Mouse (Mus musculus): Measurements from ENCODE around the gene Hmga2. TPM values are rescaled to one million over a fixed set of nuclear protein-coding genes. Genes with fewer than 3 reads are reported as not detected.

Hmga2 gene
- polyA plus RNA-seq, 1 experiment from 2014 or later: 23.2 TPM

DNA sequence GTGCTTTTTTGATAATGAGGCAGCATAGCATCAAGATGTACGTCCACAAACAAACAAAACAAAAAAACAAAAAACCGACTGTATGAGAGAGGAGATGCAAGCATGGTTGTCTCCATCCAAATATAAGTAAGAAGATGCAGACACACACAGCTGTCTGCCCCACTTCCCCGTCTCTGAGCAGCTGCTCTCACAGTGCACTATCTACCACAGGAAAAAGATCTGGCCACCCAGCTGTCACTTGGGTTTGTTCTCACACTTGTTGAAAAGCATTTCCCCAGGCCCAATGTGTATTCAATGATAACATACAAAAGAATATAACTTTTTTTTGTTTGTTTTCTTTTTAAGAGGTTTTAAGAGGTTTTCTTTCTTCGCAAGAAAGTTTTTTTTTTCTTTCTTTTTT, 65.3 kb downstream of the Hmga2 start:
- ATAC-seq (ENCODE audit: low FRiP score) (no peak), DNase-seq (ENCODE audit: low spot score, missing footprints) (no peak)
- Histone ChIP-seq H3K9me3 (ENCODE audit: control insufficient read depth, low read length) (no peaks in the 10 kb centered on the region), H3K4me1 (ENCODE audit: control insufficient read depth, insufficient read depth, low read length) (peaks cover 19% of the 10 kb centered on the region), H3K4me2 (no peak overlapping the region), H3K4me3 (ENCODE audit: low read depth, low read length) (no peak overlapping the region), H3K27me3 (ENCODE audit: control insufficient read depth, insufficient read depth, low read length) (no peaks in the 10 kb centered on the region), H3K36me3 (ENCODE audit: control insufficient read depth, insufficient read depth, low read length) (peaks cover 2% of the 10 kb centered on the region; the same call in 1 of the 2 replicates), H3K9ac (ENCODE audit: low read length) (no peak overlapping the region), H3K27ac (ENCODE audit: low read depth, low read length) (no peak overlapping the region)
- WGBS: 77% methylated on average over 4 of the region's 4 CpGs

DNA sequence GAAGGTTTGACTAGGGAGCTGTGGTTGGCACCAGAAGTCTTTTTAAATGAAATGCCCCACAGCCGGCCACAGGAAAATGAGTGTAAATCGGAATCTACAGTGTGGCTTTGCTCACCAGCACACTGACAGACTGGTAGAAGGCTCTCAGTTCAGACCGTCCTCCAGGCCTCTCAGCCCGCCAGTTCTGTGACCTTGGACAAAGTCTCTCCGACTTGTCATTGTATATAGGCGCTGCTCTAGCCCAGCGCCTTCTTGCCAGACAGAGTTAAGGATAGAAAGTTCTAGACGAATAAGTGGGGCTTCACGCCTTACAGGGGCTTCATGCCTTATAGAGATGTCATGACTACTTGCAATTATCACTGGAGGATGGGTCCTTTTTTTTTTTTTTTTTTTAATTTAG, 67.1 kb downstream of the Hmga2 start:
- Histone ChIP-seq H3K27me3 (ENCODE audit: control insufficient read depth, insufficient read depth, low read length) (no peaks in the 10 kb centered on the region), H3K4me3 (ENCODE audit: low read depth, low read length) (no peak overlapping the region), H3K9me3 (ENCODE audit: control insufficient read depth, low read length) (no peaks in the 10 kb centered on the region), H3K4me1 (ENCODE audit: control insufficient read depth, insufficient read depth, low read length) (peaks cover 20% of the 10 kb centered on the region), H3K4me2 (no peak overlapping the region), H3K9ac (ENCODE audit: low read length) (no peak overlapping the region), H3K36me3 (ENCODE audit: control insufficient read depth, insufficient read depth, low read length) (no peaks in the 10 kb centered on the region; the same call in 1 of the 2 replicates), H3K27ac (ENCODE audit: low read depth, low read length) (no peak overlapping the region)
- ATAC-seq (ENCODE audit: low FRiP score) (no peak), DNase-seq (ENCODE audit: low spot score, missing footprints) (no peak)
- 86% methylated on average over 9 of the region's 9 CpGs for WGBS

DNA sequence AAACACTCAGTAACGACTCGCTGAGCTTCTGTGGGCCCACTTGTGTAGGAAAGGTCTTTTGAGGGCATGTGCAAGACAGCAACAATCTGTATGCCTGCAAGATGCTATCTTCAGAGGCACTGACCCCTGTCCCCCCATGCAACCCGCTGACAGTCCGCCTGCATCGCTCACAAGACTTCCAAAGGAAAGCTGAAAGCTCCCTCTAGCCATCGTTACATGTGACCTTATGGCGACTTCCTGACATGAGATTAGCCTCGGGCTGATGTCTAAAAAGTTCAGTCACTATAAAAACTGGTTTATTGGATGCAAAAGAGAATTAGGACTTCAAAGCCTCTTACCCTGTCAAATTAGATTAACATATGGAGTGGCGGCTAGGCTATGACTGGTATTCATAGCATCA, 69.0 kb downstream of the Hmga2 start:
- no peak overlapping the region for H3K4me3 ChIP-seq (ENCODE audit: low read depth, low read length)
- H3K4me1 ChIP-seq (ENCODE audit: control insufficient read depth, insufficient read depth, low read length): peaks cover 20% of the 10 kb centered on the region
- H3K27ac ChIP-seq (ENCODE audit: low read depth, low read length): no peak overlapping the region
- DNase-seq (ENCODE audit: low spot score, missing footprints) (peak; percentile 91), ATAC-seq (ENCODE audit: low FRiP score) (peak; percentile 50; the same call in 1 of the 2 replicates)
- no peaks in the 10 kb centered on the region; the same call in 1 of the 2 replicates for H3K36me3 ChIP-seq (ENCODE audit: control insufficient read depth, insufficient read depth, low read length)
- no peak overlapping the region for H3K9ac ChIP-seq (ENCODE audit: low read length)
- WGBS: 21% methylated on average over 9 of the region's 9 CpGs
- no peak overlapping the region for H3K4me2 ChIP-seq
- no peaks in the 10 kb centered on the region for H3K27me3 ChIP-seq (ENCODE audit: control insufficient read depth, insufficient read depth, low read length)
- no peaks in the 10 kb centered on the region for H3K9me3 ChIP-seq (ENCODE audit: control insufficient read depth, low read length)

DNA sequence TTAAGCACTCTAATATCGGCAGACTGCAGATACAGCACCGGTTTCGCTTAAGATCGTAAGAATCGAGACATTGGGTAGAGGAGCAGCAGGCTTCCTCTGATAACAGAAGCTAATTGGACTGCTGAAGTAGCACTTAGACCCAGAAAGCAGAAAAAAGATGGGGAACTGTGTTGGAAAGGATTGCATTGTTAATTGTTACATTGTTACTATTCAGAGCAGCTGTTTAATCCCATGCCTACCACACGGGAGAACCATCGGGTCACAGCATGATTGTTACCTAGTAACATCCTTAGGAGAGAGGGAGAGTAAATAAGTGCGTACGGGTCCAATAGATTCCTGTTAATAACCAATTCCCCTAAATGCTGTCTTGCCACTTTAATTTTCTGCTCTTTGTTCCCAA, 70.2 kb downstream of the Hmga2 start:
- no peaks in the 10 kb centered on the region for H3K9me3 ChIP-seq (ENCODE audit: control insufficient read depth, low read length)
- H3K4me1 ChIP-seq (ENCODE audit: control insufficient read depth, insufficient read depth, low read length): peaks cover 20% of the 10 kb centered on the region
- DNase-seq (ENCODE audit: low spot score, missing footprints) (no peak), ATAC-seq (ENCODE audit: low FRiP score) (no peak)
- no peak overlapping the region for H3K27ac ChIP-seq (ENCODE audit: low read depth, low read length)
- 50% methylated on average over 9 of the region's 9 CpGs for WGBS
- no peak overlapping the region for H3K4me2 ChIP-seq
- H3K27me3 ChIP-seq (ENCODE audit: control insufficient read depth, insufficient read depth, low read length): no peaks in the 10 kb centered on the region
- H3K4me3 ChIP-seq (ENCODE audit: low read depth, low read length): no peak overlapping the region
- H3K36me3 ChIP-seq (ENCODE audit: control insufficient read depth, insufficient read depth, low read length): no peaks in the 10 kb centered on the region; the same call in 1 of the 2 replicates
- no peak overlapping the region for H3K9ac ChIP-seq (ENCODE audit: low read length)

DNA sequence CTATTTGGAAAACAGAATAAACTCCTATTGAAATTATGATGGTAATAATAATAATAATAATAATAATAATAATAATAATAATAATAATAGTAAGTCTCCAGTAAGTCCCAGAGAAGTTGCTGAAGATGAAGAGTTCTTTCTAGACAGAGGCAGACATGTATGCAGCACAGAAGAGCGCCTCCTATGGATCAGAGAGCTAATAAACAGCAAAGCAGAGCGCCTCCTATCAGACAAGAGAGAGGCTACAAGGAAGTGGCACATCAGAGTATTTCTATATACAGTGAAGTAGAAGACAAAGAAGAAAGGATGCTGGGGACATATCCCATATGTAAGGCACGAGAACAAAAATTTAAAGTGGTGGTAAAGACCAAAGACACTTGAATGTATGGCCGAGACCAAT, 70.9 kb downstream of the Hmga2 start:
- Histone ChIP-seq H3K36me3 (ENCODE audit: control insufficient read depth, insufficient read depth, low read length) (no peaks in the 10 kb centered on the region; the same call in 1 of the 2 replicates), H3K27me3 (ENCODE audit: control insufficient read depth, insufficient read depth, low read length) (no peaks in the 10 kb centered on the region), H3K4me2 (no peak overlapping the region), H3K4me1 (ENCODE audit: control insufficient read depth, insufficient read depth, low read length) (peaks cover 20% of the 10 kb centered on the region), H3K9me3 (ENCODE audit: control insufficient read depth, low read length) (no peaks in the 10 kb centered on the region), H3K4me3 (ENCODE audit: low read depth, low read length) (no peak overlapping the region), H3K9ac (ENCODE audit: low read length) (no peak overlapping the region), H3K27ac (ENCODE audit: low read depth, low read length) (no peak overlapping the region)
- 90% methylated on average over 4 of the region's 4 CpGs for WGBS
- DNase-seq (ENCODE audit: low spot score, missing footprints) (no peak), ATAC-seq (ENCODE audit: low FRiP score) (no peak)

DNA sequence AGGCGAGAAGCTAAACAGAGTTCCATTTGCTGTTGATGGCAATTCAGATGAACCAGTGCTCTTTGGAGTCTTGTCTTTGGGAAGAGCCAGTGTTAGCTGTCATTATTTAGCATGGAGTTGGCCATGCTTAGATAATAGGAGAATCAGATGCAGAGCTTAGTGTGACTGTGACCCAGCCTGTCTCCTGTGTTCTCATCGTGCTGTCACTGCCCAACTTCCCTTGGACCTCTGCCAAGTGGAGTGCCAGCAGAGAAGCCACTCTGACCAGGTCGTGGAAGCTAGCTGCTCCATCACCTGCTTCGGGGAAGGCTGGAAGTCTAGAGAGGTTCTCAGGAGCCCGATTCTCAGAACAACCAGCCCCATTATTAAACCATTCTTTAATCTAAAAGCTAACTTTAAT, 73.3 kb downstream of the Hmga2 start:
- H3K9me3 ChIP-seq (ENCODE audit: control insufficient read depth, low read length): no peaks in the 10 kb centered on the region
- H3K4me3 ChIP-seq (ENCODE audit: low read depth, low read length): no peak overlapping the region
- no peaks in the 10 kb centered on the region; the same call in 1 of the 2 replicates for H3K36me3 ChIP-seq (ENCODE audit: control insufficient read depth, insufficient read depth, low read length)
- ATAC-seq (ENCODE audit: low FRiP score): no peak
- H3K4me2 ChIP-seq: no peak overlapping the region
- no peaks in the 10 kb centered on the region for H3K27me3 ChIP-seq (ENCODE audit: control insufficient read depth, insufficient read depth, low read length)
- H3K27ac ChIP-seq (ENCODE audit: low read depth, low read length): no peak overlapping the region
- peaks cover 19% of the 10 kb centered on the region for H3K4me1 ChIP-seq (ENCODE audit: control insufficient read depth, insufficient read depth, low read length)
- 89% methylated on average over 5 of the region's 5 CpGs for WGBS
- no peak for DNase-seq (ENCODE audit: low spot score, missing footprints)
- H3K9ac ChIP-seq (ENCODE audit: low read length): no peak overlapping the region

DNA sequence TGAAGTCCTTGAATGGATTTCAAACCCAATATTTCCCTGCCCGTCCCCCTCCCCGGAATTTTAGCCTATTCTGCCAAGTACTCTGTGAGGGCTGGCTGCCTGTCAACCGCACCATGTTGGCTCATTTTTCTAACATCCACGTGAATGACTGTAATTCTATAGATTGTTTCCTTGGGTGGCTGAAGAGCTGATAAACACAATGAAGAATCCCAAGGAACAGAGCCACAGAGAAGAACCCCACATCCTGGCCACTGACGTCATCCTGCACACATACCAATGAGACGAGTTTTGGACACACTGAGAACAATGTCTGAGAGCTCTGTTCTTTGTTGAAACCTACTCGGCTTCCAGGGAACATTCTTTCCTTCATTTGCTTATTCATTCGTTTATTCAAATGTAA, 74.5 kb downstream of the Hmga2 start:
- Histone ChIP-seq H3K4me1 (ENCODE audit: control insufficient read depth, insufficient read depth, low read length) (peaks cover 8% of the 10 kb centered on the region), H3K4me3 (ENCODE audit: low read depth, low read length) (no peak overlapping the region), H3K36me3 (ENCODE audit: control insufficient read depth, insufficient read depth, low read length) (no peaks in the 10 kb centered on the region; the same call in 1 of the 2 replicates), H3K4me2 (no peak overlapping the region), H3K9ac (ENCODE audit: low read length) (no peak overlapping the region), H3K9me3 (ENCODE audit: control insufficient read depth, low read length) (no peaks in the 10 kb centered on the region), H3K27me3 (ENCODE audit: control insufficient read depth, insufficient read depth, low read length) (no peaks in the 10 kb centered on the region), H3K27ac (ENCODE audit: low read depth, low read length) (no peak overlapping the region)
- WGBS: 73% methylated on average over 8 of the region's 8 CpGs
- ATAC-seq (ENCODE audit: low FRiP score) (no peak), DNase-seq (ENCODE audit: low spot score, missing footprints) (no peak)

DNA sequence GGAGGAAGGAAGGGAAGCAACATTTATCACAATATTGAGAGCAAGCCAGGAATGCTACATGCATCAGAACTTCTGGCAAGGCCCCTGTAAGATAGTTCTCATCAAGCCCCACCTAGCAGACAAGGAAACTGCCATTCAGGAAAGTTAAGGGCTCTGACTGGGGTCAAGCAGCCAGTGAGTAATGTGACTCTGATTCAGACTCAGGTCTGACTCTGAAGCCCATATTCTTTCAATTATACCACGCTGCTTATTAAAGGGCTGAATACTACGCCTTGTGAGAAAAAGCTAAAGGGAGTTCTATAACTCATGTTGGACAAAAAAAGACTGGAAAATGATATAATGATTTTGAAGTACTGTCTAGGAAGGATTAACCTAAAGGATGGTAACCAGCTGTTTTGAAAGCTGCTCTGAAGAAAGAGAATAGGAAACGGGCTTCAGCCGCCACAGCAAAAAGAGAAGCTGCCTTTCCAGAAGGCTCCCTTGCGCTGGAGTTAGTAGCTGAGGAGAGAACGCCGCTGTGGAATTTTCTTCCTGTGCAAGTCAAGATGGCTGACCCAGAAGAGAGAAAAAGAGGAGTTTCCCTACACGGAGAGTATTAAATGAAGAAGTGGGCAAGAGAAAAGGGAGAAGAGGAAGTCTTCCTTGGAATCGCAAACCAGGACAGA, 76.3 kb downstream of the Hmga2 start:
- Histone ChIP-seq H3K4me1 (ENCODE audit: control insufficient read depth, insufficient read depth, low read length) (no peaks in the 10 kb centered on the region; the same call in 1 of the 2 replicates), H3K36me3 (ENCODE audit: control insufficient read depth, insufficient read depth, low read length) (no peaks in the 10 kb centered on the region; the same call in 1 of the 2 replicates)
- DNase-seq (ENCODE audit: low spot score, missing footprints): no peak

DNA sequence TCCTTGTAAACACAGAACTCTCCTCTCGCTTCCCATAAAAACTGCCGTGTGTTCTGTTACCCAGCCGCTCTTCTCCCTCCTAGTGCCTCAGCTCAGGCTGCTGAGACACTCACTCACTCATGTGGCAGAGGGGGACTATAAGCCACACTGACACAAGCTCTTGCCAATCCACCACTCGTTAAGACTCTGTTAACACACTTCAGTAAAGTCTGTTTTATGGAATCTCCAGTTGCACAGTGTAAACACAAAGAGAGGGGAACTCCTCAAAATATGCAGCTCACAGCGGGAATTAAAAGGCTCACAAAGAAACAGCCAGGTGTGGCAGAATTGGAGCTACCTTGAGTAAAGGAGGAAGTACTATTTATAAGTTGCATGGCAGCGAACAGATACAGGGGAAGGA, 77.5 kb downstream of the Hmga2 start:
- WGBS: 74% methylated on average over 6 of the region's 6 CpGs
- Histone ChIP-seq H3K27me3 (ENCODE audit: control insufficient read depth, insufficient read depth, low read length) (no peaks in the 10 kb centered on the region), H3K4me1 (ENCODE audit: control insufficient read depth, insufficient read depth, low read length) (no peaks in the 10 kb centered on the region; the same call in 1 of the 2 replicates), H3K9me3 (ENCODE audit: control insufficient read depth, low read length) (no peaks in the 10 kb centered on the region), H3K4me3 (ENCODE audit: low read depth, low read length) (no peak overlapping the region), H3K4me2 (no peak overlapping the region), H3K36me3 (ENCODE audit: control insufficient read depth, insufficient read depth, low read length) (no peaks in the 10 kb centered on the region), H3K9ac (ENCODE audit: low read length) (no peak overlapping the region), H3K27ac (ENCODE audit: low read depth, low read length) (no peak overlapping the region)
- no peak for DNase-seq (ENCODE audit: low spot score, missing footprints)
- ATAC-seq (ENCODE audit: low FRiP score): no peak

More for the DNA sequence above, 76.3 kb downstream of the Hmga2 start:
- no peak overlapping the region for H3K9ac ChIP-seq (ENCODE audit: low read length)
- no peak overlapping the region for H3K4me3 ChIP-seq (ENCODE audit: low read depth, low read length)
- no peaks in the 10 kb centered on the region for H3K9me3 ChIP-seq (ENCODE audit: control insufficient read depth, low read length)
- H3K27me3 ChIP-seq (ENCODE audit: control insufficient read depth, insufficient read depth, low read length): no peaks in the 10 kb centered on the region
- H3K4me2 ChIP-seq: no peak overlapping the region
- H3K27ac ChIP-seq (ENCODE audit: low read depth, low read length): no peak overlapping the region
- 79% methylated on average over 9 of the region's 9 CpGs for WGBS
- ATAC-seq (ENCODE audit: low FRiP score): no peak
